Mouse (Mus musculus) forebrain, embryonic 15.5 days (tissue): ENCODE data around the gene Paqr5. TPM values are rescaled to one million over a fixed set of nuclear protein-coding genes. Genes with fewer than 3 reads are reported as not detected.

Experiments
- ATAC-seq: fragments of 200-750 bp; cut with Nextera tagmentation; replicated peaks from 2 replicates; pipeline ENCODE4 v1.8.0; 2017; ENCODE audit warnings: mild to moderate bottlenecking, moderate TSS enrichment, moderate library complexity
- H3K27ac ChIP-seq: fragments of 300-500 bp; sonication (generic); replicated peaks from 2 replicates; pipeline ENCODE4 v1.5.1; 2015; ENCODE audit warnings: mild to moderate bottlenecking, inconsistent platforms
- H3K27me3 ChIP-seq: fragments of 300-500 bp; sonication (generic); 2 replicates; pipeline ENCODE4 v1.6.1; 2015; ENCODE audit warnings: inconsistent platforms
- H3K36me3 ChIP-seq: fragments of 300-500 bp; sonication (generic); 2 replicates; pipeline ENCODE4 v1.6.1; 2015; ENCODE audit warnings: mild to moderate bottlenecking, inconsistent platforms
- H3K4me1 ChIP-seq: fragments of 300-500 bp; sonication (generic); 2 replicates; pipeline ENCODE4 v1.6.1; 2015; ENCODE audit warnings: inconsistent platforms
- H3K4me2 ChIP-seq: fragments of 300-500 bp; sonication (generic); replicated peaks from 2 replicates; pipeline ENCODE4 v1.6.1; 2015; ENCODE audit warnings: mild to moderate bottlenecking, inconsistent platforms
- H3K4me3 ChIP-seq: fragments of 300-500 bp; sonication (generic); 2 replicates; pipeline ENCODE4 v1.5.1; 2015; ENCODE audit warnings: mild to moderate bottlenecking, inconsistent platforms
- H3K9ac ChIP-seq: fragments of 300-500 bp; sonication (generic); replicated peaks from 2 replicates; pipeline ENCODE4 v1.6.1; 2015; ENCODE audit warnings: mild to moderate bottlenecking, inconsistent platforms
- H3K9me3 ChIP-seq: fragments of 300-500 bp; sonication (generic); 2 replicates; pipeline ENCODE4 v1.6.1; 2016; ENCODE audit warnings: inconsistent platforms
- WGBS: fragments of 180-500 bp; shearing (Covaris S2); methylation state at CpG from one replicate; pipeline ENCODE4 v1.1.7; 2015; ENCODE audit warnings: mixed read lengths; 5-methylcytosine and 5-hydroxymethylcytosine counted together
- polyA plus RNA-seq: library from polyadenylated mRNA; unstranded; fragments of >200 nt; fragmentation: Nextera tagmentation; extraction: Ambion mirVana; gene quantifications from 2 replicates; pipeline ENCODE4 v1.2.1, GENCODE M21; 2015

Paqr5 gene
- polyA plus RNA-seq, 1 experiment from 2014 or later = 0.29 TPM

DNA sequence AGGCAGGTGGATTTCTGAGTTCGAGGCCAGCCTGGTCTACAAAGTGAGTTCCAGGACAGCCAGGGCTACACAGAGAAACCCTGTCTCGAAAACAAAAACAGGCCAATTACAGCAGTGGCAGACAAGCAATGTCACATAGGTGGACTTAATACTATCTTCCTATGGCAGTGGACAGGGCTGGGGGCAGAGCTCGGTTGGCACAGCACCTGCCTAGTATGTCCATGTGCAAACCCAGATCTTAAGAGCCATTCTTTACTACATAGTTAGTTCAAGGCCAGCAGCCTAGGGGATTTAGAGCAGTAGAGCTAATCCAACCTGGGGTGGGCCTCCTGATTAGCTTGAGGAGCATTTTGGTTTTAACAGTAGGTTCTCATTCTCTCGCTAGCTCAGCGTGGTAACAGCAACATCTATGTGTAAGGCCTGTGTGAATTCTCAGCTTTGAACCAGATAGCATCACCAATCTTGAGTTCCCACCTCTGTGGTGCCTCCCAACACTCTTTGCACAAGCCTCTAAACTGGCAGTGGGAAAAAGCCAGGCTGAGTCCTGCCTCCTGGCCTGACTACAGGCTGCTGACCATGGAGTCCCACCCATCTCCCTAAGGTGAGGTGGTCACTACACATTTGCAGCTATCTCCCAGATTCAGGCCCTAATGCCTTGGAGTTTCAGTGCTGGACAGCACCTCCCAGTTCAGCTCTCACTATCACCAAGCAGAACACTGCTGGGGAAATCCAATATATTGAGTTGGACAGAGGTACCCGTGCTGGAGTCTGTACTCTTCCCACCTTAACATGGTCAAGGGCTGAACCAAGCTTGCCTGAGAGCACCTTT lies 115.1 kb downstream of the Paqr5 start:
- H3K4me2 ChIP-seq = no peak overlapping the region
- no peak overlapping the region for H3K27ac ChIP-seq
- peaks cover 17% of the 10 kb centered on the region for H3K36me3 ChIP-seq
- H3K27me3 ChIP-seq = no peaks in the 10 kb centered on the region
- no peak overlapping the region for H3K9ac ChIP-seq
- ATAC-seq = no peak
- 61% methylated on average over 6 of the region's 6 CpGs for WGBS
- no peaks in the 10 kb centered on the region for H3K9me3 ChIP-seq
- H3K4me3 ChIP-seq = no peak overlapping the region
- H3K4me1 ChIP-seq = peaks cover 28% of the 10 kb centered on the region

DNA sequence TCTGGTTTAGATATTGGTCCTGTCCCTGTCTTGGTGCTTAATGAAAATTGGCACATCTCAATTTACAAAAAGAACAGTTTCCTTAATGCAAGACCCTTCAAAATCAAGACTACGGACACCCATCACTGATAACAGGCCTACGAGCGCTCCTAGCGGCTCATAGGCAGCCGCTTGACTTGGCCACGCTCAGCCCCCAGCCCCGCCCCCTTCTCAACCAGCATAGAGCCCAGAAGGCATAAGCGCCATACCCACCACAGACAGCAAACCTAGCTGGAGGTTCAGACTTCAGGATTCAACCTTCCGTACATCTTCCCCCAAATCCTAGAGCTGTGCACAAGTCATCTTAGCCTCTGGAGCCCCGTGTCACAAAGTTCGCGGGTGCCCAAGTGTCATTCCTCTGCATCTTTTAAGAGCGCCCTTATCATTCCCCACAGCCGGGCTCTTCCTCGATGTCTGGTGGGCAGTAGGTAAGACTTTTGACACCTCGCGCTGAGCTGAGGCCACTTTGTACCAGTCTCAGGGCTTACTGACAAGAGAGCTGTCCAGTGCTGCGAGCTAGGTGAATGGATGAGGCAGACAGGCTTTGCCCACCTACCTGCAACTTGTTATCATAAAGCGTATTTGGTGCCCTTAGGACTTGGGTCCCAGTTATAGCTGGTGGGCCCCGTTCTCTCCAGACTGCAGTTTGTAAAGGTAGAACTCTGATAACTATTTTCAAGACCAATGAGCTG lies 116.0 kb downstream of the Paqr5 start:
- ATAC-seq = no peak
- H3K36me3 ChIP-seq = peaks cover 17% of the 10 kb centered on the region
- no peak overlapping the region for H3K4me3 ChIP-seq
- H3K4me2 ChIP-seq = no peak overlapping the region
- H3K9ac ChIP-seq = no peak overlapping the region
- no peaks in the 10 kb centered on the region for H3K27me3 ChIP-seq
- no peak overlapping the region for H3K27ac ChIP-seq
- H3K4me1 ChIP-seq = peaks cover 28% of the 10 kb centered on the region
- 49% methylated on average over 20 of the region's 20 CpGs for WGBS
- H3K9me3 ChIP-seq = no peaks in the 10 kb centered on the region

DNA sequence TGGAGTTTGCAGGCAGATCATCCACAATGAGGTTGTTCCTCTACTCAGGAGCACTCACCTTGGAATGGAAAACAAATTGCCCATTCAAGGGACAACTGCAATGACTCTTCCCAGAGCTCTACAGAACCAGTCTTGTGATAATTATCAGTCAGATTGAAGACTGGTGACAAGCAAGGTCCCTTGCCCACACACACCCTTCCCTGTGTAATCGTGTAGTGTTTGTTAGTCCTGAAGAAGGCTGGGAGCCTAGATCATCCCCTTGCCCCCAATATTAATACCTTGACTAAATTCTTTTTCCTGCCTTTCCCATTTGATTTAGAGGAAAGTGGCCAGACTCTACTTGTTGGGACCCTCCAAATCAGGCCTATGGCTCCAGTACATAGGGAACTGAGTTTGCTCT lies 117.0 kb downstream of the Paqr5 start:
- WGBS = 94% methylated on average over 1 of the region's 1 CpGs
- ATAC-seq = no peak
- Histone ChIP-seq H3K9me3 (no peaks in the 10 kb centered on the region), H3K9ac (no peak overlapping the region), H3K4me1 (peaks cover 19% of the 10 kb centered on the region), H3K27me3 (no peaks in the 10 kb centered on the region), H3K4me2 (no peak overlapping the region), H3K36me3 (peaks cover 17% of the 10 kb centered on the region), H3K4me3 (no peak overlapping the region), H3K27ac (no peak overlapping the region)

DNA sequence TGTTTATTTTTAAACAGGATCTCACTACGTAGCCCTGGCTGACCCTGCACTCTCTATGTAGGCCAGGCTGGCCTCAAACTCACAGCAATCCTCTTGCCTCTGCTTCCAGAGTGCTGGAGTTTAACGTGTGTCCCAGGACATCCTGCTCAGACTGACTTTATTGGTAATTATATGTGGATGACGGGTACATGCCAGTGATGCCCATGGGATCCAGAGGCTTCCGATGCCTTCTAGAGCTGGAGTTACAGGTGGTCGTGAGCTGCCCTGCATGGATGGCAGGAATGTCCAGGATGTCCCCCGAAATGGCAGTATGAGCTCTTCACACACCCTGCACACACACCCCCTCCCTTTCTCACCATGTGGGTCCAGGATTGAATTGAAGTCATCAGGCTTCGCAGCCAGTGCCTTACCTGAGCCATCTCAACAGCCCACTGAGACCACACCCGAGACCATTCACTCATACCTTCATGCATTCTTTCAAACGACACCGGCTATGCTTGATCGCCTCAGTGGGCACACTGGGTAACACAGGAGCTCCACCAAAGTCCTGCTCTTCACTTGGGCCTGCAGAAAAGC lies 117.7 kb downstream of the Paqr5 start:
- Histone ChIP-seq H3K9ac (no peak overlapping the region), H3K36me3 (peaks cover 17% of the 10 kb centered on the region), H3K4me1 (peaks cover 19% of the 10 kb centered on the region), H3K4me2 (no peak overlapping the region), H3K9me3 (no peaks in the 10 kb centered on the region), H3K27me3 (no peaks in the 10 kb centered on the region), H3K4me3 (no peak overlapping the region), H3K27ac (no peak overlapping the region)
- no peak for ATAC-seq
- 91% methylated on average over 11 of the region's 11 CpGs for WGBS

DNA sequence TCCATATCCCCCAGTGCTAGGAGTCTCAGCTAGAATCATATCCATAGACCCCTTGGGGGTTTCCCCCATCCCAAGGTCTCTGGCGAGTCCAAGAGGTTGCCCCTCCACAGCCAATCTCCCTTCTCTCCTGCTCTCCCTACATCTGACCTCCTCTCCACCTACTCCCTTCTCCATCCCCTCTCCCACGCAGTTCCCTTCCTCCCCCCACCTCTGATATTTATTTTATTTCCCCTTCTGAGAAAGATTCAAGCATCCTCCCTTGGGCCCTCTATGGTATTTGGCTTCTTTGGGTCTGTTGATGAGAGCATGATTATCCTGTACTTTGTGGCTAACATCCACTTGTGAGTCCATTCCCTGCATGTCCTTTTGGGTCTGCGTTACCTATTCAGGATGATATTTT lies 118.3 kb downstream of the Paqr5 start:
- H3K4me1 ChIP-seq = peaks cover 15% of the 10 kb centered on the region
- 82% methylated on average over 3 of the region's 3 CpGs for WGBS
- H3K9ac ChIP-seq = no peak overlapping the region
- H3K27me3 ChIP-seq = no peaks in the 10 kb centered on the region
- H3K27ac ChIP-seq = no peak overlapping the region
- ATAC-seq = no peak
- H3K36me3 ChIP-seq = peaks cover 17% of the 10 kb centered on the region
- H3K9me3 ChIP-seq = no peaks in the 10 kb centered on the region
- H3K4me2 ChIP-seq = no peak overlapping the region
- H3K4me3 ChIP-seq = no peak overlapping the region

DNA sequence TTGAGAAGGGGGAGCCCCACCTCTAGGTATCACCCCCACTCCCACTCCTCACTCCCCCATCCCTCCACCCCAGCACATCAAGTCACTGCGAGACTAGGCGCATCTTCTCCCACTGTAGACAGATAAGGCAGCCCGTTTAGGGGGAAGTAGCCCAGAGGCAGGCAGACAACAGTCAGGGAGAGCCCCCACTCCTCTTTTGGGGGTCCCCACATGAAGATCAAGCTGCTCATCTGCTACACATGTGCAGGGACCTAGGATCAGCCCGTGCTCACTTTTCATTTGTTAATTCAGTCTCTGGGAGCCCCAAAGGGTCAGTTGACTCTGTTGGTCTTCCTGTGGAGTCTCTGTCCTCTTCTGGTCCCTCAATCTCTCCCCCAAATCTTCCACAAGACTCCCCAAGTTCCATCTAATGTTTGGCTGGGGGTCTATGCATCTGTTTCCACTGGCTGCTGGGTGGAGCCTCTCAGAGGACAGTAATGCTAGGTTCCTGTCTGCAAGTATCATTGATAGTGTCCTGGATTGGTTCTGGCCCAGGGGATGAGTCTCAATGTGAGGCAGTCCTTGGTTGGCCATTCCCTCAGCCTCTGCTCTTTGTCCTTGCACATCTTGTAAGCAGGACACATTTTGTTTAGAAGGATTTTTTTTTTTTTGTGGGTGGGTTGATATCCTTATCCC lies 118.9 kb downstream of the Paqr5 start:
- 91% methylated on average over 4 of the region's 4 CpGs for whole genome bisulfite sequencing
- no peaks in the 10 kb centered on the region for H3K9me3 ChIP-seq
- H3K27ac ChIP-seq = no peak overlapping the region
- H3K4me1 ChIP-seq = peaks cover 9% of the 10 kb centered on the region
- no peak overlapping the region for H3K4me3 ChIP-seq
- no peak overlapping the region for H3K4me2 ChIP-seq
- H3K36me3 ChIP-seq = peaks cover 15% of the 10 kb centered on the region
- H3K9ac ChIP-seq = no peak overlapping the region
- ATAC-seq = no peak
- no peaks in the 10 kb centered on the region for H3K27me3 ChIP-seq

DNA sequence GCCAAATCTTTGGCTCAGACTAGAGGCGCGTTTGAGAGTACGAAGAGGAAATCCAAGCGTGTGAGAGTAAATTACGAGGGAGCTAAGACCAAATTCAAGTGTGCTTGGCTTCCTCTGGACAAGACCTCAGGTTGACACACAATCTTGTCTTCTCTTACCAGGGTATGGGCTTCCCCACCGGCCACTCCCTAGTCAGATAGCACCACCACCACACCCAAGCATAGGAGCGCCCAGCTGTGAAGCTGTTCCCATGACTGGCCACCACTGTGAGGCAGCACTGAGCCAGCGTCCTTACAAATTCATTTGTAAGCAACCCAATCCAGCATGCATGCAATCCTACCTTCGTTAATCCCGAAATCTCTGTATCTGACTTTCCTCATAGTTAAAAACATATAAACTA lies 119.7 kb downstream of the Paqr5 start:
- Histone ChIP-seq H3K4me1 (peaks cover 9% of the 10 kb centered on the region), H3K9ac (no peak overlapping the region), H3K9me3 (no peaks in the 10 kb centered on the region), H3K27ac (no peak overlapping the region), H3K36me3 (peaks cover 6% of the 10 kb centered on the region), H3K27me3 (no peaks in the 10 kb centered on the region), H3K4me2 (no peak overlapping the region), H3K4me3 (no peak overlapping the region)
- 64% methylated on average over 10 of the region's 10 CpGs for WGBS
- no peak for ATAC-seq

DNA sequence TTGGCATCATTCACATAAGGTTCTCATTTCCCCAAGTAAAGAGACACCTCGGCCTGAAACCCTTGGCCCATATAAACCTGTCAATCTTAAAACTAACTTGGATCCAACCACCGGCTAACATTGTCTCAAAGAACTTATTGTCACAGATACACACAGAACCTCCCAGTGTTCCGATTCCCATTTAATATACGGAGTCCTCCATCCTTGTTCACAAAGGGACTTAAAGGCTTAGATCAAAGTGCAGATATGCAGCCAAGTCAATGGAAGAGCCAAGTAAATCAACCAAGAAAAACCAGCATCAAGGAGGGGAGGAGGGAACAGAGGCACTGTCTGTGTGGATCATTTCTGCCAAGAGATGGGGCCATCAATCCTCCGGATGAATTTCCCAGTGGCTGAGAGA lies 121.1 kb downstream of the Paqr5 start:
- H3K4me1 ChIP-seq = peaks cover 7% of the 10 kb centered on the region
- H3K4me2 ChIP-seq = no peak overlapping the region
- 68% methylated on average over 5 of the region's 5 CpGs for WGBS
- no peak overlapping the region for H3K4me3 ChIP-seq
- H3K36me3 ChIP-seq = no peaks in the 10 kb centered on the region
- H3K27me3 ChIP-seq = peaks cover under 1% of the 10 kb centered on the region; the same call in 1 of the 2 replicates
- no peaks in the 10 kb centered on the region for H3K9me3 ChIP-seq
- ATAC-seq = no peak
- no peak overlapping the region for H3K9ac ChIP-seq
- no peak overlapping the region for H3K27ac ChIP-seq

DNA sequence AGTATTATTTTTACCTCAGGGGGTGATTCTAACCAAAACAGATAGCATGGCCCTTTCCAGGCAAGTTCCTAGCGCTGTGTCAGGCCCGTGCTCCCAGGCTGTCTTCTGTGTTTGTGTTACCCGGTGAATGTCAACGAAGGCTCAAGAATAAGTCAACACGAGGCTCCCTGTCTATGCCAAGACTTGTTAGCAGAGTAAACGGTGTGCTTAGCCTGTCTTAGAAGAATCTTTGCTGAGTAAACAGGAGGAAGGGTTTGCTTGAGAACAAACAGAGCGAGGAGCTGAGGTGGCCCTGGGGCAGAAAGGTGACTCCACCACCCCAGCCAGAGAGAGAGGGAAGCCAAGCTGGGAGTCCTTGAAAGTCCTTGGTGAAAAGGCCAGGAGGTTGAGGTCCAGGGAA lies 122.5 kb downstream of the Paqr5 start:
- no peak overlapping the region for H3K4me3 ChIP-seq
- no peak overlapping the region for H3K9ac ChIP-seq
- no peak overlapping the region for H3K4me2 ChIP-seq
- peaks cover 12% of the 10 kb centered on the region for H3K4me1 ChIP-seq
- H3K36me3 ChIP-seq = no peaks in the 10 kb centered on the region
- ATAC-seq = no peak
- H3K27ac ChIP-seq = no peak overlapping the region
- H3K9me3 ChIP-seq = no peaks in the 10 kb centered on the region
- WGBS = 71% methylated on average over 7 of the region's 7 CpGs
- H3K27me3 ChIP-seq = peaks cover 3% of the 10 kb centered on the region; the same call in 1 of the 2 replicates

Other genes starting within 250 kb of the Paqr5 start
- 859 and 881 TPM in 2 replicates for gene Rplp1, start 112.3 kb downstream of the Paqr5 start, polyA plus RNA-seq
- gene Kif23, start 80.1 kb downstream of the Paqr5 start, polyA plus RNA-seq = 40.2 and 45.5 TPM in 2 replicates
- 16.4 and 17.4 TPM in 2 replicates for gene Glce, start 95.8 kb upstream of the Paqr5 start, polyA plus RNA-seq